Mouse (Mus musculus): ENCODE measurements at regions not wholly inside any gene's neighbourhood (a gene's known extent, or its start where the extent isn't known, plus 50 kb on each side); places are given as distances from the start of the nearest gene placed in this dataset.
A peak's percentile ranks its signal among the peaks of the same experiment; 100 is the strongest.

DNA sequence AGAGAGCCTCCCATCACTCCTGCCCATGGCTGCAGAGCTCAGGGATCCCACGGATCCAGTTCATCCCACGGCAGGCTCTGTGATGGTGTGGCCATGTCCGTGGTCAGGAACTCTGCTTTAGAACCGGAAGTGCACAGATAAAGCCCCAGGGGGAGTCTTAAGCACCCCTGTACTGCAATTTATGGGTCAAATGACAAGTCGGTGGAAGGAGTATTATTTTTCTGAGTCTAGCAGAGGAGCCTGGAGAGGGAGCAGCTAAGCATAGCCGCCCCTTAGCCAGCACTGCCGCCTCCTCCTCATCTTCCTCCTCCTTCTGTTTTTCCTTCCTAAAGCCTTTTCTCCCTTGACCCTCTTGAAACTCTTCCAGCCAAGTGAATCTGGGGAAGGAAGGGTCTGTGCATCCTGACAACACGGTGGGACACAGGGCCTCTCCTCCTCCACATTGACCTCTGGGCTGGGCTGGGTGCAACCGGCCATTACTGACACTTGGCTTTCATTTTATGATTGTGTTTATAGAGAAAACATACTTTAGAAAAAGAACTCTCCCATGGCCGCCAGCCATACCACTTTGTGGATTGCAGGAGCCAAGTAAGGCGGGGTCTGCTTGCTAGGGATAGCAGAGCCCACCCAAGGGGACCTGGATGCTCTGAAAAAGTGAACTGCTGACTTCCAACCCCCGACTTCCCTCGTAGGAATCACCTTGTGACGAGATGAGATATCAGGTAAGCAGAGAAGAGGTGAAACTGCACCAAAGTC lies 494.3 kb downstream of the Ccdc171 start:
- no peak overlapping the region for H3K4me2 ChIP-seq (ENCODE audit: low read depth, low read length, poor library complexity, severe bottlenecking)
- no peak overlapping the region for H3K9ac ChIP-seq (replicated peaks; ENCODE audit: low read length, poor library complexity, severe bottlenecking)
- TF ChIP-seq CTCF (IDR thresholded peaks at IDR 0.05) = no peak
- ATAC-seq (ENCODE audit: low FRiP score) (no peak), DNase-seq (ENCODE audit: low spot score) (no peak)
- no peak overlapping the region for H3K4me3 ChIP-seq (ENCODE audit: low read depth, low read length)
- no peaks in the 10 kb centered on the region for H3K9me3 ChIP-seq (ENCODE audit: low read length)
- no peaks in the 10 kb centered on the region for H3K4me1 ChIP-seq (ENCODE audit: insufficient read depth, low read length)
- peaks cover 3% of the 10 kb centered on the region; the same call in 1 of the 2 replicates for H3K27me3 ChIP-seq (ENCODE audit: insufficient read depth, low read length)
- no peaks in the 10 kb centered on the region for H3K36me3 ChIP-seq (ENCODE audit: insufficient read depth, low read length)
- H3K27ac ChIP-seq (ENCODE audit: low read depth, low read length) = no peak overlapping the region
- WGBS = 81% methylated on average over 14 of the region's 14 CpGs

DNA sequence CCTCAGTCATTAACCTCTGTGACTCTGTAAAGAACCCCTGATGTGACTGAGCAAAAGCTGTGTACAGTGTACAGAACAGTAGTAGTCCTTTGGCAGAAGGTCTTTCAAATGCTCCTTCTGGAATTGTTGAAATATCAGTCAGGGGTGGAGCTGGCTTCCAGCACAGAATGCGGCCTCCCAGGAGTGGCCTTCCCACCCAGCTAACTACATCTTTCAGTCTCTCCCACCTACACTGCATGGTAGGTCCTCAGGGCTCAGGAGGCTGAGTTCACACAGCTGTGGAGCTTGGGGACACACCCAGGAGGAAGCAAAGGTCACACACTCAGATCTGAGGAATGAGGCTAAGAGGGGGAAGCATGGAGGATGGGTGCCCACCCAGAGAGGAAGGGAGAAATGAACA lies 495.3 kb downstream of the Ccdc171 start:
- H3K4me3 ChIP-seq (ENCODE audit: low read depth, low read length) = no peak overlapping the region
- 92% methylated on average over 1 of the region's 1 CpGs for WGBS
- no peak for ATAC-seq (ENCODE audit: low FRiP score)

DNA sequence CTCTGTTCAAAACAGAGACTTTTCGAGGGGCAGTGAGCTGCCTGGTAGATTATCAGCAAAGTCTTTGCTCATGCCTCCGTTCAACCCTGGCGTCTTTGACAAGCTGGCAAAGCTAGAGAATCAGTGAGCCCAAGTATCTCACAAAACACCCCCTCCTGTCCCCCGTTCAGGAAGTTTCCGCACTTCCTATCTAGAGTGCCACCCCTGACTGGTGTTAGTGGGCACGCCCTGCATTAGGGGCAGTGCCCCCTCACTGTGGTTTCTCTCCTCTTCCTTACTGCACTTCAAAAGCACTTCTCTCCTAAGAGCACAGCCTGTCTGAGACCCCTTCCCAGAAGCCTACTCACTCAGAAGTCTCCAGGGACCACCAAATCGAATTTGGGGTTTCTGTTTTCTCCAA lies 497.0 kb downstream of the Ccdc171 start:
- no peak for DNase-seq (ENCODE audit: low spot score)
- 88% methylated on average over 7 of the region's 7 CpGs for WGBS
- Histone ChIP-seq H3K27me3 (ENCODE audit: insufficient read depth, low read length) (peaks cover under 1% of the 10 kb centered on the region; the same call in 1 of the 2 replicates), H3K36me3 (ENCODE audit: insufficient read depth, low read length) (no peaks in the 10 kb centered on the region), H3K4me3 (ENCODE audit: low read depth, low read length) (no peak overlapping the region), H3K9ac (replicated peaks; ENCODE audit: low read length, poor library complexity, severe bottlenecking) (no peak overlapping the region), H3K4me2 (ENCODE audit: low read depth, low read length, poor library complexity, severe bottlenecking) (no peak overlapping the region), H3K9me3 (ENCODE audit: low read length) (no peaks in the 10 kb centered on the region), H3K27ac (ENCODE audit: low read depth, low read length) (no peak overlapping the region), H3K4me1 (ENCODE audit: insufficient read depth, low read length) (no peaks in the 10 kb centered on the region)
- no peak for ATAC-seq (ENCODE audit: low FRiP score)
- no peak for TF ChIP-seq CTCF (IDR thresholded peaks at IDR 0.05)

More for the DNA sequence above, 495.3 kb downstream of the Ccdc171 start:
- no peak for DNase-seq (ENCODE audit: low spot score)
- Histone ChIP-seq H3K9me3 (ENCODE audit: low read length) (no peaks in the 10 kb centered on the region), H3K4me2 (ENCODE audit: low read depth, low read length, poor library complexity, severe bottlenecking) (no peak overlapping the region), H3K9ac (replicated peaks; ENCODE audit: low read length, poor library complexity, severe bottlenecking) (no peak overlapping the region), H3K27ac (ENCODE audit: low read depth, low read length) (no peak overlapping the region), H3K36me3 (ENCODE audit: insufficient read depth, low read length) (no peaks in the 10 kb centered on the region), H3K27me3 (ENCODE audit: insufficient read depth, low read length) (peaks cover 3% of the 10 kb centered on the region; the same call in 1 of the 2 replicates), H3K4me1 (ENCODE audit: insufficient read depth, low read length) (no peaks in the 10 kb centered on the region)
- TF ChIP-seq CTCF (IDR thresholded peaks at IDR 0.05) = no peak

DNA sequence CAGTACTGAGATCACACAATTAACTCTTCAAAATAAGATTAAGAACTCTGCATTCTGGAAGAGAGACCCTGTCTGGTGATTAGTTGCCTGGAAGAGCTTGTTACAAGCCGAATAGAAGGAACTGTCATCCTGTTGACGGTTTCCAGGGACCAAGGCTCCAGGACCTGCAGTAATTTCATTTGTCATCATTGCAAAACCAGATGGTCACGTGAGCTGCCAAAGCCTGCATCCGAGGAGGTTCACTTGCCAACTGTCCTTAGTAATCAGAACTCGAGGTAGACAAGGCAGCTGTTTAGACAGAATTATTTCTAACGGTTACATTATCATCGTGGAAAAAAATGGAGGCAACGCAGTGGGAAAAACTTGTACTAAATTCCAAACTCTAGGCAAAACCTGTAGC lies 500.8 kb downstream of the Ccdc171 start:
- Histone ChIP-seq H3K36me3 (ENCODE audit: insufficient read depth, low read length) (no peaks in the 10 kb centered on the region), H3K27ac (ENCODE audit: low read depth, low read length) (no peak overlapping the region), H3K27me3 (ENCODE audit: insufficient read depth, low read length) (no peaks in the 10 kb centered on the region), H3K4me1 (ENCODE audit: insufficient read depth, low read length) (no peaks in the 10 kb centered on the region), H3K4me2 (ENCODE audit: low read depth, low read length, poor library complexity, severe bottlenecking) (no peak overlapping the region), H3K4me3 (ENCODE audit: low read depth, low read length) (no peak overlapping the region), H3K9me3 (ENCODE audit: low read length) (no peaks in the 10 kb centered on the region), H3K9ac (replicated peaks; ENCODE audit: low read length, poor library complexity, severe bottlenecking) (no peak overlapping the region)
- TF ChIP-seq CTCF (IDR thresholded peaks at IDR 0.05) = no peak
- WGBS = 62% methylated on average over 8 of the region's 8 CpGs
- no peak for ATAC-seq (ENCODE audit: low FRiP score)
- no peak for DNase-seq (ENCODE audit: low spot score)

DNA sequence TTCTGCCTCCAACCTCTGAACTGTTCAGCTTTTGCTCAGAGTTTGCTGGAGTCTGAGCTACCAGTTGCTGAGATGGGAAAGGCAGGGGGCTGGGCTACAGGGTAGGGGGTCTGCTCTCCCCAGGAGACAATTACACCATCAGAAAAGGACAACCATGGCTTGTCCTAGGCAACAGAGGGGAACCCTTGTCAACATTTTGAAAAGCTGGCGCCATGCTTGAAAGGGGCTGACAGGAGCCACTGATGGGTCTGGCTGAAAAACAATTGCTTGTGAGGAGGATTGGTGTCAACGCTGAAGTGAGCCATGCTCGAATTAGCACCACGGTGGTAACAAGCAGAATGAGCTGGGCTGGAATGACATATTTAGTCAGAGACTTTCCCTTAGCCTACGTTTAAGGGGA lies 502.8 kb downstream of the Ccdc171 start:
- H3K27me3 ChIP-seq (ENCODE audit: insufficient read depth, low read length) = no peaks in the 10 kb centered on the region
- WGBS = 15% methylated on average over 5 of the region's 5 CpGs
- no peak overlapping the region for H3K27ac ChIP-seq (ENCODE audit: low read depth, low read length)
- DNase-seq (ENCODE audit: low spot score) = peak; percentile 47
- 0 out of 2 replicates have a peak, but pooled peaks cover 4% of the 10 kb centered on the region for H3K4me1 ChIP-seq (ENCODE audit: insufficient read depth, low read length)
- no peak overlapping the region for H3K9ac ChIP-seq (replicated peaks; ENCODE audit: low read length, poor library complexity, severe bottlenecking)
- no peak overlapping the region for H3K4me2 ChIP-seq (ENCODE audit: low read depth, low read length, poor library complexity, severe bottlenecking)
- H3K9me3 ChIP-seq (ENCODE audit: low read length) = no peaks in the 10 kb centered on the region
- no peak overlapping the region for H3K4me3 ChIP-seq (ENCODE audit: low read depth, low read length)
- H3K36me3 ChIP-seq (ENCODE audit: insufficient read depth, low read length) = no peaks in the 10 kb centered on the region
- peak; percentile 72; the same call in 1 of the 2 replicates for ATAC-seq (ENCODE audit: low FRiP score)
- TF ChIP-seq CTCF (IDR thresholded peaks at IDR 0.05) = no peak

DNA sequence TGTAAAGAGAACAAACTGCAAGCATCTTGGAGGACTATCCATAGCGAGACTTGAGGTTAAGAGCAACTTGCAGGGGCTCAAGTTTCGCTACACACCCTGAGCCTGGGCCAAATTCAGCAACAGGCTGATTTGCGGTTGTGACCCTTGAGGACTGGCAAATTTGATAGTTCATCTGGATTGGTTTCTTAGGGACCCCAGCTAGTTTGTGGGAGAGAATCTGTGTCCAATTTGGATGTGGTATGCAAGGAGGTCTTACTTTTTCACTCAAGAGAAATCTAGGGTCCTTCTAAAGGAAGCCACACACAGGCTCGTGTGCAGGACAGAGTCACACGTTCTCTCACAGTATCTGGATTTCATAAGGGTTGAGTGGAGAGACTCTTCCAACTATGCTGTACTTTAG lies 505.6 kb downstream of the Ccdc171 start:
- Histone ChIP-seq H3K4me2 (ENCODE audit: low read depth, low read length, poor library complexity, severe bottlenecking) (no peak overlapping the region), H3K9ac (replicated peaks; ENCODE audit: low read length, poor library complexity, severe bottlenecking) (no peak overlapping the region), H3K27ac (ENCODE audit: low read depth, low read length) (no peak overlapping the region), H3K4me1 (ENCODE audit: insufficient read depth, low read length) (0 out of 2 replicates have a peak, but pooled peaks cover 4% of the 10 kb centered on the region), H3K9me3 (ENCODE audit: low read length) (no peaks in the 10 kb centered on the region), H3K36me3 (ENCODE audit: insufficient read depth, low read length) (no peaks in the 10 kb centered on the region), H3K4me3 (ENCODE audit: low read depth, low read length) (no peak overlapping the region), H3K27me3 (ENCODE audit: insufficient read depth, low read length) (no peaks in the 10 kb centered on the region)
- ATAC-seq (ENCODE audit: low FRiP score) (no peak), DNase-seq (ENCODE audit: low spot score) (no peak)
- 91% methylated on average over 5 of the region's 5 CpGs for WGBS
- no peak for TF ChIP-seq CTCF (IDR thresholded peaks at IDR 0.05)

All from midbrain, postnatal 0 days (tissue).